Comparison of ENCODE assay signal across 9 mouse cellular contexts in genomic region chr10:29148076-29148475, GRCm38 (mm10). TPM values are rescaled to one million over a fixed set of nuclear protein-coding genes. Genes with fewer than 3 reads are reported as not detected.
DNase-seq lines count a peak whose midpoint lies in the region; ATAC-seq and TF ChIP-seq lines count a peak whose summit lies in the region.
"Had no signal": no experiment of that assay in that cellular context is flagged by ENCODE, and none has a peak within 500 bp of the region (broad histone marks: within the 10 kb centered on the region; RNA-seq: fewer than 3 reads in every experiment).

No protein-coding gene starts in this region.

- peaks cover 62% of the 10 kb centered on the region for H3K27me3 ChIP-seq in liver, embryonic 15.5 days
- H3K27me3 ChIP-seq in liver, embryonic 11.5 days (replicated peaks; ENCODE audit: control insufficient read depth, insufficient read depth, low read length): peaks cover 49% of the 10 kb centered on the region
- no peaks in the 10 kb centered on the region for H3K27me3 ChIP-seq in hindbrain, embryonic 16.5 days (replicated peaks; ENCODE audit: control insufficient read depth, insufficient read depth, low read length)
- H3K27me3 ChIP-seq in limb, embryonic 14.5 days (ENCODE audit: control insufficient read depth, insufficient read depth, low read length): peaks cover 57% of the 10 kb centered on the region
- peaks cover 46% of the 10 kb centered on the region for H3K27me3 ChIP-seq in stomach, embryonic 16.5 days (ENCODE audit: control insufficient read depth, insufficient read depth, low read length)

- ATAC-seq in liver, embryonic 15.5 days (ENCODE audit: insufficient read depth): no peak
- no peak for ATAC-seq in liver, embryonic 11.5 days (replicated peaks; ENCODE audit: low FRiP score)
- peak; percentile 5; the same call in 1 of the 2 replicates for ATAC-seq in hindbrain, embryonic 16.5 days
- no peak for ATAC-seq in limb, embryonic 14.5 days (ENCODE audit: low FRiP score, low read depth)
- ATAC-seq in stomach, embryonic 16.5 days (ENCODE audit: insufficient read depth, low FRiP score): no peak
- ATAC-seq in granulocyte monocyte progenitor cell, adult 5-6 weeks (replicated peaks; ENCODE audit: poor library complexity, severe bottlenecking): no peak

- H3K9me3 ChIP-seq in liver, embryonic 15.5 days (replicated peaks): no peaks in the 10 kb centered on the region
- no peaks in the 10 kb centered on the region for H3K9me3 ChIP-seq in liver, embryonic 11.5 days (ENCODE audit: control insufficient read depth, low read length)
- H3K9me3 ChIP-seq in hindbrain, embryonic 16.5 days (ENCODE audit: control insufficient read depth, low read length): no peaks in the 10 kb centered on the region
- no peaks in the 10 kb centered on the region for H3K9me3 ChIP-seq in limb, embryonic 14.5 days (ENCODE audit: control insufficient read depth, low read length)
- no peaks in the 10 kb centered on the region for H3K9me3 ChIP-seq in stomach, embryonic 16.5 days (replicated peaks; ENCODE audit: control insufficient read depth, low read length)

- H3K4me3 ChIP-seq in liver, embryonic 15.5 days (replicated peaks): no peak overlapping the region
- no peak overlapping the region for H3K4me3 ChIP-seq in liver, embryonic 11.5 days (ENCODE audit: low read depth, low read length)
- peak overlapping the region; percentile 85 for H3K4me3 ChIP-seq in hindbrain, embryonic 16.5 days (ENCODE audit: low read length)
- H3K4me3 ChIP-seq in limb, embryonic 14.5 days (replicated peaks; ENCODE audit: low read length): peak overlapping the region; percentile 51
- H3K4me3 ChIP-seq in stomach, embryonic 16.5 days (replicated peaks; ENCODE audit: low read length): peak overlapping the region; percentile 57

- no peaks in the 10 kb centered on the region for H3K36me3 ChIP-seq in liver, embryonic 15.5 days (replicated peaks)
- H3K36me3 ChIP-seq in liver, embryonic 11.5 days (ENCODE audit: control insufficient read depth, insufficient read depth, low read length): no peaks in the 10 kb centered on the region
- peaks cover 4% of the 10 kb centered on the region; the same call in 1 of the 2 replicates for H3K36me3 ChIP-seq in hindbrain, embryonic 16.5 days (ENCODE audit: control insufficient read depth, insufficient read depth, low read length)
- no peaks in the 10 kb centered on the region for H3K36me3 ChIP-seq in limb, embryonic 14.5 days (ENCODE audit: control insufficient read depth, insufficient read depth, low read length)
- no peaks in the 10 kb centered on the region for H3K36me3 ChIP-seq in stomach, embryonic 16.5 days (ENCODE audit: control insufficient read depth, insufficient read depth, low read length)

- TF ChIP-seq POLR2A in limb, embryonic 14.5 days (IDR thresholded peaks at IDR 0.05; ENCODE audit: borderline replicate concordance, extremely low read depth, insufficient read depth, insufficient read length): no peak

- no peak for DNase-seq in liver, embryonic 11.5 days (ENCODE audit: low spot score)
- peak; percentile 47 for DNase-seq in embryo, embryonic 11 days
- no peak for DNase-seq in limb, embryonic 14.5 days (ENCODE audit: low spot score)
- no peak for DNase-seq in kidney, postnatal 10 days

- H3K4me1 ChIP-seq in liver, embryonic 15.5 days (replicated peaks): 0 out of 2 replicates have a peak, but pooled peaks cover 9% of the 10 kb centered on the region
- no peaks in the 10 kb centered on the region; the same call in 1 of the 2 replicates for H3K4me1 ChIP-seq in liver, embryonic 11.5 days (replicated peaks; ENCODE audit: control insufficient read depth, insufficient read depth, low read length)
- peaks cover 16% of the 10 kb centered on the region for H3K4me1 ChIP-seq in hindbrain, embryonic 16.5 days (ENCODE audit: control insufficient read depth, insufficient read depth, low read depth, low read length)
- H3K4me1 ChIP-seq in limb, embryonic 14.5 days (ENCODE audit: control insufficient read depth, insufficient read depth, low read length): peaks cover 8% of the 10 kb centered on the region; the same call in 1 of the 2 replicates
- H3K4me1 ChIP-seq in stomach, embryonic 16.5 days (ENCODE audit: control insufficient read depth, insufficient read depth, low read length): peaks cover 11% of the 10 kb centered on the region

- H3K27ac ChIP-seq in liver, embryonic 15.5 days (replicated peaks): no peak overlapping the region
- no peak overlapping the region for H3K27ac ChIP-seq in liver, embryonic 11.5 days (ENCODE audit: low read depth, low read length)
- peak overlapping the region; percentile 93 for H3K27ac ChIP-seq in hindbrain, embryonic 16.5 days (ENCODE audit: low read depth, low read length)
- no peak overlapping the region for H3K27ac ChIP-seq in limb, embryonic 14.5 days (replicated peaks; ENCODE audit: low read depth, low read length)
- H3K27ac ChIP-seq in stomach, embryonic 16.5 days (ENCODE audit: low read length): no peak overlapping the region

- H3K9ac ChIP-seq in liver, embryonic 15.5 days: no peak overlapping the region
- H3K9ac ChIP-seq in liver, embryonic 11.5 days (ENCODE audit: low read depth, low read length): no peak overlapping the region
- peak overlapping the region; percentile 92 for H3K9ac ChIP-seq in hindbrain, embryonic 16.5 days (ENCODE audit: low read depth, low read length)
- no peak overlapping the region for H3K9ac ChIP-seq in limb, embryonic 14.5 days (ENCODE audit: low read depth, low read length, severe bottlenecking)
- no peak overlapping the region for H3K9ac ChIP-seq in stomach, embryonic 16.5 days (ENCODE audit: low read length)

- H3K4me2 ChIP-seq in liver, embryonic 15.5 days: peak overlapping the region; percentile 62; the same call in 1 of the 2 replicates
- no peak overlapping the region; the same call in 1 of the 2 replicates for H3K4me2 ChIP-seq in liver, embryonic 11.5 days
- peak overlapping the region; percentile 88 for H3K4me2 ChIP-seq in hindbrain, embryonic 16.5 days (ENCODE audit: low read length)
- H3K4me2 ChIP-seq in limb, embryonic 14.5 days (replicated peaks; ENCODE audit: low read depth, low read length, severe bottlenecking): peak overlapping the region; percentile 95; the same call in 1 of the 2 replicates
- peak overlapping the region; percentile 86 for H3K4me2 ChIP-seq in stomach, embryonic 16.5 days (ENCODE audit: low read depth, low read length)

- WGBS in liver, embryonic 15.5 days (ENCODE audit: insufficient replicate concordance): 5% methylated on average over 21 of the region's 21 CpGs
- WGBS in liver, embryonic 11.5 days: 3% methylated on average over 21 of the region's 21 CpGs
- 0% methylated on average over 21 of the region's 21 CpGs for whole genome bisulfite sequencing in hindbrain, embryonic 16.5 days
- WGBS in limb, embryonic 14.5 days: 5% methylated on average over 21 of the region's 21 CpGs
- WGBS in stomach, embryonic 16.5 days: 1% methylated on average over 21 of the region's 21 CpGs

RNA-seq across cellular contexts. Expression of gene Soga3, which starts 4.4 kb away (rescaled TPM):
- 0.08 and 0.10 TPM in 2 replicates for polyA plus RNA-seq in liver, embryonic 15.5 days (2015; fragmentation: Nextera tagmentation; extraction: Ambion mirVana)
- polyA plus RNA-seq in liver, embryonic 11.5 days (2014; fragmentation: Nextera tagmentation; extraction: Ambion mirVana): 0.64 and 0.90 TPM in 2 replicates
- polyA plus RNA-seq in hindbrain, embryonic 16.5 days (2015; fragmentation: Nextera tagmentation; extraction: Ambion mirVana): 114 and 139 TPM in 2 replicates
- 0.46 and 0.47 TPM in 2 replicates for polyA plus RNA-seq in limb, embryonic 14.5 days (2012; rRNA removed)
- polyA plus RNA-seq in limb, embryonic 14.5 days (2014; fragmentation: Nextera tagmentation; extraction: Ambion mirVana): 0.65 and 1.2 TPM in 2 replicates
- polyA plus RNA-seq in stomach, embryonic 16.5 days (2015; fragmentation: Nextera tagmentation; extraction: Ambion mirVana): 2.1 and 2.7 TPM in 2 replicates
- not detected in 2 replicates for total RNA-seq in granulocyte monocyte progenitor cell, adult 5-6 weeks (2014; fragmentation: Nextera tagmentation)
- not detected in 2 replicates for total RNA-seq in granulocyte monocyte progenitor cell, adult 5-6 weeks (2017)

RNA-seq across cellular contexts. Expression of gene Gm49353, which starts 50.7 kb away (rescaled TPM):
- not detected in 2 replicates for polyA plus RNA-seq in liver, embryonic 15.5 days (2015; fragmentation: Nextera tagmentation; extraction: Ambion mirVana)
- not detected in 2 replicates for polyA plus RNA-seq in liver, embryonic 11.5 days (2014; fragmentation: Nextera tagmentation; extraction: Ambion mirVana)
- polyA plus RNA-seq in hindbrain, embryonic 16.5 days (2015; fragmentation: Nextera tagmentation; extraction: Ambion mirVana): 7.8 and 9.4 TPM in 2 replicates
- polyA plus RNA-seq in limb, embryonic 14.5 days (2012; rRNA removed): not detected in 2 replicates
- polyA plus RNA-seq in limb, embryonic 14.5 days (2014; fragmentation: Nextera tagmentation; extraction: Ambion mirVana): not detected in 2 replicates
- 0.52 and 0.56 TPM in 2 replicates for polyA plus RNA-seq in stomach, embryonic 16.5 days (2015; fragmentation: Nextera tagmentation; extraction: Ambion mirVana)
- not detected in 2 replicates for total RNA-seq in granulocyte monocyte progenitor cell, adult 5-6 weeks (2014; fragmentation: Nextera tagmentation)
- total RNA-seq in granulocyte monocyte progenitor cell, adult 5-6 weeks (2017): not detected in 2 replicates
- polyA plus RNA-seq: liver, embryonic 16.5 days had no signal

Comparison
In these comparisons a context has a peak if more than half of its experiments do, and no peak if none do; other contexts are left out.
1. H3K4me3 ChIP-seq: peak in hindbrain, embryonic 16.5 days (single experiment), limb, embryonic 14.5 days (single experiment) and stomach, embryonic 16.5 days (single experiment); none in liver, embryonic 15.5 days (single experiment) and liver, embryonic 11.5 days (single experiment).
2. RNA of gene Soga3, which starts 4.4 kb away (polyA plus RNA-seq): 114 to 139 TPM in hindbrain, embryonic 16.5 days; 2.1 to 2.7 TPM in stomach, embryonic 16.5 days, 0.46 to 1.2 TPM in limb, embryonic 14.5 days, 0.64 to 0.90 TPM in liver, embryonic 11.5 days and 0.08 to 0.10 TPM in liver, embryonic 15.5 days; every median in the first group is over 10 times any median in the second.